ENCODE assay signal across 18 mouse cellular contexts in the genomic region with DNA sequence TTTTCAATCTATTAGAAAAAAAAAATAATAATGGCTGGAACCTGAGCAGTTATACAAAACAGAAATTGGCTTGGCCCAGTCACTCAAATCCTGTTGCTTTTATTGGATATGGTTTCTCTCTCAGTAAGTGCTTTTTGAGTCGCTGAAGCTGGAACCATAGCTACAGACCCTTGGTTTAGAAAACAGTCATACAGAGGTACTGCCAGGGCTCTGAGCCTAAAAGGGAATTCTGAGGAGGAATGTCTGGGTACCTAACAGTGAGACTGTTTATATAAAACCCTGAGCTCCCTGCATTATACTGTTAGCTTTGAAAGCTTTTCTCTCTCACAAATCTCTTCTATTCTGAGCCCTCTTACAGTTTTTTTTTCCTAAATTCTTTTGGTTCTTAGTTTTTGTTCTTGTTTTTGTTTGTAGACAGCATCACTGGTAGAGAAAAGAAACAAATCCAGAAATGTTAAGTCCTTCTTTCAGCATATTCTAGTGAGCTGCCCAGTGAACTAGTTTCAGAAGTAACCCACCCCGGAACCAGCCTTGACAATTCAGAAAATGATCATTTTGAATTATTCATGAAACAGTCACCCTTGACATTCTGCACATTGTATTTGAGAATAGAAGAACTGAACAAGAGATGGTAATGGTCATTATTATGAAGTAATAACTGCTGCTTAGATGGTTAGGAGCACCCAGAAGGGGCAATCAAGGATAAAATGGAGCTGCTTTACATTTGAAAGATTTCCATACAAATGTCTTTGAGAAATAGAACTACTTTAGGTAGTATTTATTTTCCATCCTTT.
DNase-seq lines count a peak whose midpoint lies in the region; ATAC-seq lines count a peak whose summit lies in the region.
"Had no signal": no experiment of that assay in that cellular context is flagged by ENCODE, and none has a peak within 500 bp of the region (broad histone marks: within the 10 kb centered on the region; RNA-seq: fewer than 3 reads in every experiment).

No protein-coding gene starts in this region.

- no peak overlapping the region for H3K4me3 ChIP-seq in embryonic facial prominence, embryonic 11.5 days (ENCODE audit: low read depth, low read length)
- H3K4me3 ChIP-seq in embryonic facial prominence, embryonic 10.5 days: no peak overlapping the region
- no peak overlapping the region for H3K4me3 ChIP-seq in midbrain, embryonic 11.5 days (ENCODE audit: low read depth, low read length)
- no peak overlapping the region for H3K4me3 ChIP-seq in midbrain, embryonic 13.5 days (replicated peaks)
- no peak overlapping the region for H3K4me3 ChIP-seq in forebrain, embryonic 14.5 days (ENCODE audit: low read depth, low read length)
- H3K4me3 ChIP-seq in limb, embryonic 15.5 days: no peak overlapping the region
- H3K4me3 ChIP-seq: erythroblast, embryonic 14.5 days; heart, embryonic 12.5 days; hindbrain, embryonic 12.5 days; liver, embryonic 15.5 days; neural tube, embryonic 12.5 days had no signal

- no peak for ATAC-seq in embryonic facial prominence, embryonic 11.5 days (replicated peaks; ENCODE audit: insufficient number of reproducible peaks, low FRiP score, low TSS enrichment, low read depth)
- peak; percentile 63; the same call in 1 of the 2 replicates for ATAC-seq in midbrain, embryonic 11.5 days (ENCODE audit: low FRiP score)
- no peak for ATAC-seq in midbrain, embryonic 13.5 days
- ATAC-seq in forebrain, embryonic 14.5 days: peak; percentile 76
- peak; percentile 79 for ATAC-seq in limb, embryonic 15.5 days (ENCODE audit: insufficient number of reproducible peaks, low FRiP score, low TSS enrichment, low read depth)

- H3K4me2 ChIP-seq in embryonic facial prominence, embryonic 11.5 days (ENCODE audit: low read depth, low read length): no peak overlapping the region
- H3K4me2 ChIP-seq in midbrain, embryonic 11.5 days: no peak overlapping the region
- H3K4me2 ChIP-seq in midbrain, embryonic 13.5 days (replicated peaks): no peak overlapping the region
- H3K4me2 ChIP-seq in forebrain, embryonic 14.5 days (ENCODE audit: low read length): no peak overlapping the region
- no peak overlapping the region for H3K4me2 ChIP-seq in limb, embryonic 15.5 days
- H3K4me2 ChIP-seq: heart, embryonic 12.5 days; hindbrain, embryonic 12.5 days; liver, embryonic 15.5 days; neural tube, embryonic 12.5 days had no signal

- no peaks in the 10 kb centered on the region for H3K9me3 ChIP-seq in embryonic facial prominence, embryonic 11.5 days (replicated peaks; ENCODE audit: control insufficient read depth, low read length)
- H3K9me3 ChIP-seq in embryonic facial prominence, embryonic 10.5 days: no peaks in the 10 kb centered on the region
- no peaks in the 10 kb centered on the region for H3K9me3 ChIP-seq in midbrain, embryonic 11.5 days (ENCODE audit: control insufficient read depth, low read length)
- no peaks in the 10 kb centered on the region for H3K9me3 ChIP-seq in midbrain, embryonic 13.5 days
- H3K9me3 ChIP-seq in forebrain, embryonic 14.5 days (replicated peaks; ENCODE audit: control insufficient read depth, low read length): no peaks in the 10 kb centered on the region
- H3K9me3 ChIP-seq in limb, embryonic 15.5 days: no peaks in the 10 kb centered on the region
- H3K9me3 ChIP-seq: hindbrain, embryonic 12.5 days; liver, embryonic 15.5 days; neural tube, embryonic 12.5 days had no signal

- H3K9ac ChIP-seq in embryonic facial prominence, embryonic 11.5 days (replicated peaks; ENCODE audit: low read length): no peak overlapping the region
- H3K9ac ChIP-seq in midbrain, embryonic 11.5 days (ENCODE audit: low read length): no peak overlapping the region
- no peak overlapping the region for H3K9ac ChIP-seq in midbrain, embryonic 13.5 days (replicated peaks)
- H3K9ac ChIP-seq in forebrain, embryonic 14.5 days (ENCODE audit: low read length): no peak overlapping the region
- H3K9ac ChIP-seq in limb, embryonic 15.5 days: no peak overlapping the region
- H3K9ac ChIP-seq: heart, embryonic 12.5 days; hindbrain, embryonic 12.5 days; liver, embryonic 15.5 days; neural tube, embryonic 12.5 days had no signal

- H3K36me3 ChIP-seq in embryonic facial prominence, embryonic 11.5 days (replicated peaks; ENCODE audit: control insufficient read depth, insufficient read depth, low read depth, low read length): no peaks in the 10 kb centered on the region
- H3K36me3 ChIP-seq in embryonic facial prominence, embryonic 10.5 days (replicated peaks): no peaks in the 10 kb centered on the region
- H3K36me3 ChIP-seq in midbrain, embryonic 11.5 days (ENCODE audit: control insufficient read depth, insufficient read depth, low read length): no peaks in the 10 kb centered on the region
- no peaks in the 10 kb centered on the region for H3K36me3 ChIP-seq in midbrain, embryonic 13.5 days
- H3K36me3 ChIP-seq in forebrain, embryonic 14.5 days (ENCODE audit: control insufficient read depth, insufficient read depth, low read length): no peaks in the 10 kb centered on the region
- H3K36me3 ChIP-seq in limb, embryonic 15.5 days: no peaks in the 10 kb centered on the region
- H3K36me3 ChIP-seq: G1E; heart, embryonic 12.5 days; hindbrain, embryonic 12.5 days; liver, embryonic 15.5 days; neural tube, embryonic 12.5 days had no signal

- peak; percentile 3 for DNase-seq in embryonic facial prominence, embryonic 11.5 days (ENCODE audit: low spot score)
- DNase-seq in embryonic facial prominence, embryonic 10.5 days (ENCODE audit: low spot score): no peak
- DNase-seq in midbrain, embryonic 11.5 days (ENCODE audit: low spot score, missing footprints): peak; percentile 86
- DNase-seq in forebrain, embryonic 14.5 days (ENCODE audit: low spot score): peak; percentile 57
- no peak for DNase-seq in adrenal gland, adult (ENCODE audit: inconsistent age in 2 of 2, low spot score in 1 of 2)
- no peak for DNase-seq in lung, postnatal 4 days
- DNase-seq: cerebellum, postnatal 10 days; heart, postnatal 14 days; kidney, adult 8-10 months; kidney, postnatal 4 days had no signal

- H3K27ac ChIP-seq in embryonic facial prominence, embryonic 11.5 days (replicated peaks; ENCODE audit: low read depth, low read length): no peak overlapping the region
- H3K27ac ChIP-seq in embryonic facial prominence, embryonic 10.5 days (replicated peaks): no peak overlapping the region
- no peak overlapping the region for H3K27ac ChIP-seq in midbrain, embryonic 11.5 days (ENCODE audit: low read depth, low read length)
- no peak overlapping the region for H3K27ac ChIP-seq in midbrain, embryonic 13.5 days
- no peak overlapping the region for H3K27ac ChIP-seq in forebrain, embryonic 14.5 days (ENCODE audit: low read depth, low read length)
- H3K27ac ChIP-seq in limb, embryonic 15.5 days: peak overlapping the region; percentile 73
- H3K27ac ChIP-seq: hindbrain, embryonic 12.5 days; liver, embryonic 15.5 days; neural tube, embryonic 12.5 days had no signal

- no peaks in the 10 kb centered on the region for H3K27me3 ChIP-seq in embryonic facial prominence, embryonic 11.5 days (ENCODE audit: control insufficient read depth, insufficient read depth, low read length)
- no peaks in the 10 kb centered on the region for H3K27me3 ChIP-seq in embryonic facial prominence, embryonic 10.5 days (replicated peaks; ENCODE audit: low read depth, poor library complexity, severe bottlenecking)
- no peaks in the 10 kb centered on the region for H3K27me3 ChIP-seq in midbrain, embryonic 11.5 days (ENCODE audit: control insufficient read depth, insufficient read depth, low read length)
- no peaks in the 10 kb centered on the region for H3K27me3 ChIP-seq in midbrain, embryonic 13.5 days
- H3K27me3 ChIP-seq in forebrain, embryonic 14.5 days (replicated peaks; ENCODE audit: control insufficient read depth, insufficient read depth, low read length): no peaks in the 10 kb centered on the region
- H3K27me3 ChIP-seq in limb, embryonic 15.5 days: no peaks in the 10 kb centered on the region
- H3K27me3 ChIP-seq: heart, embryonic 12.5 days; hindbrain, embryonic 12.5 days; liver, embryonic 15.5 days; neural tube, embryonic 12.5 days had no signal

- H3K4me1 ChIP-seq in embryonic facial prominence, embryonic 11.5 days (ENCODE audit: control insufficient read depth, insufficient read depth, low read length): no peaks in the 10 kb centered on the region
- no peaks in the 10 kb centered on the region for H3K4me1 ChIP-seq in embryonic facial prominence, embryonic 10.5 days
- no peaks in the 10 kb centered on the region for H3K4me1 ChIP-seq in midbrain, embryonic 11.5 days (ENCODE audit: control insufficient read depth, insufficient read depth, low read length)
- H3K4me1 ChIP-seq in midbrain, embryonic 13.5 days (replicated peaks): no peaks in the 10 kb centered on the region
- no peaks in the 10 kb centered on the region for H3K4me1 ChIP-seq in forebrain, embryonic 14.5 days (ENCODE audit: control insufficient read depth, insufficient read depth, low read length)
- H3K4me1 ChIP-seq in limb, embryonic 15.5 days: no peaks in the 10 kb centered on the region
- H3K4me1 ChIP-seq: heart, embryonic 12.5 days; hindbrain, embryonic 12.5 days; liver, embryonic 15.5 days; neural tube, embryonic 12.5 days had no signal

- 70% methylated on average over 2 of the region's 2 CpGs for WGBS in embryonic facial prominence, embryonic 11.5 days
- 74% methylated on average over 2 of the region's 2 CpGs for WGBS in embryonic facial prominence, embryonic 10.5 days
- 44% methylated on average over 2 of the region's 2 CpGs for whole genome bisulfite sequencing in midbrain, embryonic 11.5 days
- WGBS in midbrain, embryonic 13.5 days: 19% methylated on average over 2 of the region's 2 CpGs
- WGBS in forebrain, embryonic 14.5 days: 45% methylated on average over 2 of the region's 2 CpGs
- 57% methylated on average over 2 of the region's 2 CpGs for WGBS in limb, embryonic 15.5 days

Comparison
In these comparisons a context has a peak if more than half of its experiments do, and no peak if none do; other contexts are left out.
1. ATAC-seq: peak in midbrain, embryonic 11.5 days (single experiment), forebrain, embryonic 14.5 days (single experiment) and limb, embryonic 15.5 days (single experiment); none in embryonic facial prominence, embryonic 11.5 days (single experiment) and midbrain, embryonic 13.5 days (single experiment).
2. DNase-seq: peak in embryonic facial prominence, embryonic 11.5 days (single experiment), midbrain, embryonic 11.5 days (single experiment) and forebrain, embryonic 14.5 days (single experiment); none in embryonic facial prominence, embryonic 10.5 days (single experiment), adrenal gland, adult (0 of 2) and lung, postnatal 4 days (0 of 2).